Mouse (Mus musculus) macrophage (primary cell): ENCODE data around the gene Havcr2. TPM values are rescaled to one million over a fixed set of nuclear protein-coding genes. Genes with fewer than 3 reads are reported as not detected.
"Not testable (repeated sequence)": the region's sequence is repeated elsewhere in the genome, so short reads cannot be mapped to it uniquely, and the experiment has no call there.

Experiments used
- H3K27ac ChIP-seq: fragments of 350-480 bp; formaldehyde crosslinking; 2 replicates; pipeline ENCODE4 v1.9.0; 2021
- H3K36me3 ChIP-seq: fragments of 350-480 bp; formaldehyde crosslinking; 2 replicates; pipeline ENCODE4 v1.9.0; 2021; ENCODE audit errors: inconsistent target
- H3K4me3 ChIP-seq: fragments of 350-480 bp; formaldehyde crosslinking; 2 replicates; pipeline ENCODE4 v1.9.0; 2021; ENCODE audit errors: inconsistent target
- H3K79me2 ChIP-seq: fragments of 350-480 bp; formaldehyde crosslinking; 2 replicates; pipeline ENCODE4 v1.9.0; 2021; ENCODE audit errors: inconsistent target
- WGBS: methylation state at CpG from one replicate; pipeline ENCODE4 v1.1.7; 2026; ENCODE audit warnings: inconsistent platforms; ENCODE audit not compliant: missing documents; 5-methylcytosine and 5-hydroxymethylcytosine counted together
- polyA plus RNA-seq: library from polyadenylated mRNA; stranded (reverse); fragments of 250-400 nt; gene quantifications from 3 replicates; pipeline ENCODE4 v1.2.4, GENCODE M21; 2018; ENCODE audit warnings: inconsistent platforms
- total RNA-seq, 78 experiments: library from RNA; depleted of rRNA; stranded (reverse); fragments of 250-400 nt; gene quantifications; 1 replicate in 9 of 78; 2 replicates in 24 of 78; 3 replicates in 43 of 78; 4 replicates in 2 of 78; pipeline ENCODE4 v1.2.4; 2018; ENCODE audit warnings: inconsistent platforms in 56 of 78

The Havcr2 gene
- 10 to 100 TPM in 11 of 26 experiments, 1 to 10 TPM in 15; 1.9 to 22.9 (median 8.8) TPM for total RNA-seq (2018; cell fraction: chromatin; rRNA removed)
- 10 to 100 TPM; 17.1 to 35.2 (median 23.6) TPM for total RNA-seq (2018; cell fraction: cytosol; rRNA removed)
- total RNA-seq (2018; cell fraction: nucleus; rRNA removed): 10 to 100 TPM in 24 of 26 experiments, 1 to 10 TPM in 2; 4.4 to 61.1 (median 19.5) TPM
- 18.7 to 40.5 TPM (median 38.9 TPM) in 3 replicates for polyA plus RNA-seq

DNA sequence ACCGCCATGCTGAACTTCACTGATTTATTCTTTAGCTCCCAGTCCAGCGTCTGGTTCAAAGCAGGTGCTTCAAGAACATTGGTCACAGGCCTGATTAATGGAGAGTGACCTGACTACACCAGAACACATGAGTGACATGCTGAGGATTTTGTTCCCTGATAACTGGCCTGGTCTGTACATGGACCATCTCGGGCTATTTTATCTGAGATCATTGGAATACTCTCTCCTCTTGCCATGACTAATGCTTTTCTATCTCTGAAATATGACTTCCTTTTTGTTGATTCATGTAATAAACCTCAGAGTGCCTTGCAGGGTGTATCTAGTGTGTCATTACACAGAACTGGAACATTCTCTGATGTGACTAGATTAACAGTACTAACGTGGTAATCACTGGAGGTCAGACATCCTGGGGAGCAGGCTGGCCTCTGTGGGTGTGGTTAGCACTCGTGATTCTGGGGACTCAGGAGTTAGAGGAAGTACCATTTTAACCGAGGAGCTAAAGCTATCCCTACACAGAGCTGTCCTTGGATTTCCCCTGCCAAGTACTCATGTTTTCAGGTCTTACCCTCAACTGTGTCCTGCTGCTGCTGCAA lies at the start of gene Havcr2:
TSS of gene Havcr2 (plus strand) at position 483 of the 593 bp plus-strand sequence.
- Histone ChIP-seq H3K27ac (peak within 1 kb of the TSS; percentile 47), H3K36me3 (no peaks in the 10 kb centered on the region), H3K79me2 (peaks cover 38% of the 10 kb centered on the region), H3K4me3 (peak within 1 kb of the TSS; percentile 30)
- WGBS: 34% methylated on average over 6 of the region's 6 CpGs

- Histone ChIP-seq H3K79me2 (no peaks in the 10 kb centered on the region), H3K27ac (no peak overlapping the region), H3K4me3 (no peak overlapping the region), H3K36me3 (no peaks in the 10 kb centered on the region)
- WGBS: 94% methylated on average over 16 of the region's 16 CpGs
Measured at GRCm38 (mm10) chr11:46404986-46405385, 49.7 kb upstream of the Havcr2 start.

DNA sequence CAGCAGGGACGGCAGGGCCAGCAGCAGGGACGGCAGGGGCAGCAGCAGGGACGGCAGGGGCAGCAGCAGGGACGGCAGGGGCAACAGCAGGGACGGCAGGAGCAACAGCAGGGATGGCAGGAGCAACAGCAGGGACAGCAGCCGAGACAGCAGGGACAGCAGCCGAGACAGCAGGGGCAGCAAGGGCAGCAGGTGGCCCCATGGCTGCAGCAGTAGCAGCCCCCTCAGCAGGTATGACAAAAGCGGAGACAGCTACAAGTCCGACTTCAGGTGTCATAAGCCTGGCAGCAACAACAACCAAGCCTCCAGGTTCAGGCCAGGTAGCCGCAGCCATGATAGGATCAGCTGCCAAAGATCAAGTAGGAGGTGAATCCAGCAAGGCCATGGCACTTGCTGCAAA lies 48.0 kb upstream of the Havcr2 start:
- Histone ChIP-seq H3K79me2 (no peaks in the 10 kb centered on the region), H3K4me3 (no peak overlapping the region), H3K36me3 (no peaks in the 10 kb centered on the region), H3K27ac (no peak overlapping the region)
- WGBS: 89% methylated on average over 10 of the region's 10 CpGs

DNA sequence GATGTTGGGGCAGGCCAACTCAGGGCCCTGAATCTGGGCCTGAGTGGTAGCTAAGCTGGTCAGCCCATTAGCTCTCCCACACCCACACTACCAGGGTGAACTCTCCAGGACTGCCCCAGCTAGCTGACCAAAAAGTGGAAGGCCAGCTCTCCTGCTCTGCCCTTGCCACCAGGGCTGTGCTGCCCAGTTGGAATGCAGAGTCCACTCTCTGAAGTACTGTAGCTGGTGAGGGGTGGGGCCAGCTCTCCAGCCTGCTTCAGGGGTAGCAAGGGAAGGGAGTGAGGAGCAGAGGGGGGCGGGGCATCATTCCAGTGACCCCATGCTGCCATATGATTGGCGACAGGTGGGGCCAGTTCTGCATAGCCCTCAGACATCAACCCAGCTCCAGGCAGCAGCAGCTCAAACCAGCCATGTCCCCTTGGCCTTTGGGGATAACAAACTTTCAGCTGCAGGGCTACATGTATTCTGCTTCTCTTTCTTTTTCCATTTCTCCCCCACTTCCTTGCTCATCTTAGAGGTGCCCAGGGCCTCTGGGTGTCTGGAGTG lies 44.6 kb upstream of the Havcr2 start:
- H3K36me3 ChIP-seq: no peaks in the 10 kb centered on the region
- 91% methylated on average over 2 of the region's 2 CpGs for WGBS
- H3K27ac ChIP-seq: no peak overlapping the region
- no peaks in the 10 kb centered on the region for H3K79me2 ChIP-seq
- no peak overlapping the region for H3K4me3 ChIP-seq

DNA sequence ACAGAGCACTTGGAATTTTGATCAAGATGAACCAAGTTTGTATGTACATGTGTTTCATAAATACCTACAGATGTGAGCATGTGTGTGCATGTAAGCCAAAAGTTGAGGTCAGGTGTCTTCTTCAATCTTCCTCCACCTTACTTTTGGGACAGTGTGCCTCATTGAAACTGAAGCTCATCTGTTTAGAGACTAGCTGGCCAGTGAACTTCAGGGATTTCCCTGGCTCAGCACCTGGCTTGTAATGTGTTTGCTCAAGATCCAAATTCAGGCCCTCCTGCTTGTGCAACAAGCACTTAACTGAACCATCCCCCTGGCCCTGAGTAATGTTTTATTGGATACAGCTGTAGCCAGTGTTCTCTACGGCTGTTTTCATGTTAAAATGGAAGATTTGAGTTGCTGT lies 36.3 kb upstream of the Havcr2 start:
- H3K36me3 ChIP-seq: no peaks in the 10 kb centered on the region
- WGBS: 100% methylated on average over 1 of the region's 1 CpGs
- no peak overlapping the region for H3K27ac ChIP-seq
- no peak overlapping the region for H3K4me3 ChIP-seq
- no peaks in the 10 kb centered on the region for H3K79me2 ChIP-seq

DNA sequence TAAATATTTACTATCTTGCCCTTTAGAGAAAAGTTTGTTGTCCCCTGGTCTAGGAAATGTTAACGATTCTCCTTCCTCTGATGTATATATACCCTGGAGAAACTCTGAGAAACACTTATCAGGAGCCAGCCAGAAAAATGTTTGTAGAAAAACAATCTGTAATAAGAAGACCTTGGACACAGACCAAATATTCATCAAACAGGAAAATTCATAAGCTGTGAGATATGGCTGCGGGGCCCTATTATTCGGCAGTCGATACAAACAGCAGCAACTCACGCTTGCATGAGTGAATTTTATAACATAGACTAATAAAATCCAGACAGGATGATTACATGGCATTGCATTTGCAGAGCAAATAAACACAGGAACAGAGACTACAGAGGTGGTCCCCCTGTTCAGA lies 35.9 kb upstream of the Havcr2 start:
- H3K36me3 ChIP-seq: no peaks in the 10 kb centered on the region
- no peak overlapping the region for H3K27ac ChIP-seq
- H3K79me2 ChIP-seq: no peaks in the 10 kb centered on the region
- H3K4me3 ChIP-seq: no peak overlapping the region
- WGBS: 92% methylated on average over 5 of the region's 5 CpGs

DNA sequence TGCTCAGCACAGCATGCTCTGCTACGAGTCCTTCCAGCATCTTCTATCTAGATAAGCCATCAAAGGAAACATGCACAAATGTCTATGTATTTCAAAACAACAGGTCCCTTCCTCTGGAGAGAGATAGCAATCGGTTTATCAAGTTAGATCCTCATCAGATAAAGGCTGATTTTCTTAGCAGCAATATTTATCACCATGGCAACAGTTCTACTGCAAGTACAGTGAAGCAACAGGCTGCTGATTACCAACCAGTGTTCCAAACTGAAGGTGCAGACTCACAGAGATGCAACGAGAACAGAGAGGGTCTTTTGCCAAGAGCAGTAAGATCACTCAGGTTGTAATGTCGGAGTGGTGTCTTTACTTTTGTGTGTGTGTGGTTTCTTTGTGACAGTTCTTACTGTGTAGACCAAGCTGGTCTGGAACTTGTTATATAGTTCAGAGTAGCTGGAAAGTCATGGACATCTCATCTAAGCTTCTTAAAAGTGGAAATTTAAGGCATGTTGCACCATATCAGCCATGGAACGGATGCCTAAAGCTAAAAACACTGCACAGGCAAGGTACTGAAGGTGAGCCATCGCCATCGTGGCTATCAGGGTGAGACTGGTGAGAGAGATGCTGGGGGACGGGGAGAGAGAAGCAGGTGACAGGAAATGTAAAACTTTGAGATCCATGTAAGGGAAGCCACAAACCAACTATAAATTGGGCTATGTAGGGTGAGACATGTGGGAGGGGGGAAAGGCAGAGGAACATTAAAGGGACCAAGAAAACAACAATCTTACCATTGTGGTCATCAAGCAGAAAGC lies 33.4 kb upstream of the Havcr2 start:
- no peak overlapping the region for H3K27ac ChIP-seq
- 63% methylated on average over 8 of the region's 8 CpGs for WGBS
- no peak overlapping the region for H3K4me3 ChIP-seq
- no peaks in the 10 kb centered on the region for H3K36me3 ChIP-seq
- no peaks in the 10 kb centered on the region for H3K79me2 ChIP-seq

DNA sequence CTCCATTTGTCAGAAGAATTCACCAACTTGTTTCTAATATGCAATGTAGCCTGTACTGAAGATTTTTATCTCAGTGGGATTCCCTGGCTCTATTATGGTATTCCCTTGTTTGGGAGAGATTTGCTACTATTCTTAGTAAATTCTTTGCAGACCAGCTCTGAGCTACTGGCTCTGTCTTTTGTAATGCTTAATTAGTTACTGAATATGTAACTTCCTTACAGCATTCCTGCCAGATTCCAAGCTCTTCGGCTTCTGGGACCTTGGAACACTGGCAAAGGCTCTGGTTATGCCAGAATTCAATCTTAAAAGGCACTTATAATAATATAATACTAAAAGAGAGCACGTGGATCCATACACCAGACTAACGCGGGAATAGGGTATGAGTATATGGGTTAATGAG lies 26.6 kb upstream of the Havcr2 start:
- H3K4me3 ChIP-seq: not testable (repeated sequence)

GRCm38 (mm10) chr11:46430123-46430522 lies 24.6 kb upstream of the Havcr2 start:
- H3K27ac ChIP-seq: no peak overlapping the region
- 94% methylated on average over 2 of the region's 2 CpGs for WGBS
- H3K79me2 ChIP-seq: no peaks in the 10 kb centered on the region
- no peak overlapping the region for H3K4me3 ChIP-seq
- no peaks in the 10 kb centered on the region for H3K36me3 ChIP-seq

More for the DNA sequence above, 26.6 kb upstream of the Havcr2 start:
- H3K36me3 ChIP-seq, H3K27ac ChIP-seq, H3K79me2 ChIP-seq: not testable (repeated sequence)
- 96% methylated on average over 4 of the region's 4 CpGs for WGBS

DNA sequence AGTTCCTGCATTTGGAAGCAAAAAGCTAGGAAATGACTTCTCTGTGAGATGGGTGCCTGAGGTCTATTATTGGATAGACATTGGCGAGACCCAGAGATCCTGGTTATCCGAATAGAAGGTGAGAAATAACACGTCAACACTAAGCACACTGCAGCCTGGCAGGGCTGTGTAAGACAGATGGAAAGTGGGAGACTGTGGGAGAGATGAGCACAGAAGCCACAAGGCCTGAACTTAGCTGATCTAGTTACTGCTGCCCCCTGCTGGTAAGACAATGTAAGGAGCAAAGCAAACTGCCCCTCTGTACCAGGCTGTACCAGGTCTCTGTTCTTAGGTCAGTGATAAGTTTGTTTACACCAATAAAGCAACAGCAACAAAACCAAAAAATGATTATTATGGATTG lies 23.6 kb upstream of the Havcr2 start:
- Histone ChIP-seq H3K79me2 (no peaks in the 10 kb centered on the region), H3K4me3 (no peak overlapping the region), H3K36me3 (no peaks in the 10 kb centered on the region), H3K27ac (no peak overlapping the region)
- WGBS: 49% methylated on average over 3 of the region's 3 CpGs

GRCm38 (mm10) chr11:46435363-46435762 lies 19.4 kb upstream of the Havcr2 start:
- Histone ChIP-seq H3K27ac (no peak overlapping the region), H3K36me3 (0 out of 2 replicates have a peak, but pooled peaks cover 4% of the 10 kb centered on the region), H3K79me2 (peaks cover 34% of the 10 kb centered on the region), H3K4me3 (no peak overlapping the region)

GRCm38 (mm10) chr11:46436760-46437458 lies 17.8 kb upstream of the Havcr2 start, which contains the start of gene Med7:
Med7 (plus strand) TSS chr11:46436925.
- 1% methylated on average over 53 of the region's 59 CpGs for WGBS
- peaks cover 49% of the 10 kb centered on the region for H3K79me2 ChIP-seq
- H3K4me3 ChIP-seq: peak within 1 kb of the TSS; percentile 95
- H3K36me3 ChIP-seq: 0 out of 2 replicates have a peak, but pooled peaks cover 11% of the 10 kb centered on the region
- peak within 1 kb of the TSS; percentile 73 for H3K27ac ChIP-seq

- Histone ChIP-seq H3K36me3 (peaks cover 16% of the 10 kb centered on the region; the same call in 1 of the 2 replicates), H3K4me3 (peak overlapping the region; percentile 95), H3K27ac (peak overlapping the region; percentile 73), H3K79me2 (peaks cover 53% of the 10 kb centered on the region)
- 2% methylated on average over 23 of the region's 23 CpGs for WGBS
Measured at GRCm38 (mm10) chr11:46437459-46438000, 17.2 kb upstream of the Havcr2 start.

DNA sequence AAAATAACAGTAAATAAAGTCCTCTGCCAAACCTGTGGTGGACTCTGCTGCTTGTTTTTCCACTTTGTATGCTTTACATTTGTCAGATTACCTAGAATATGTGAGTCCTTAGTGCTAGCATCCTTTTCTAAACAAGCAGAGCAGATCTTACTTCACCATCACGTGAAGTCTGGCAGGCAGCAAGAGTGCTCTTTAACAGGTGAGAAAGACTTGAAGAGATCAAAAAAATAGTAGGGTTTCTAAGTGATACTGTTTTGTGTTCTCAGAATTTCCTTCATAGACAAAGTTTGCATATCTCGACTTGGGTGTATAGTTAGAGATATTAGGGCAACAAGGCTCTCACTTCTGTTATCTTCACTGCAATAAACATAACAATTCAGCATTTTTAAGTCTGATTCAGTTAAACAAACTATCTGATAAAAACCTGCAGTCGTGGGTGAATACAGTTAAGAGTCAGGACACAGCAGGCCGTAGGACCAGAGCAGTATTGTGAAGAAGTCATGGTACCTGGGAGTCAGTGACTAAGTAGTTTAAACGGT lies 15.7 kb upstream of the Havcr2 start:
- peaks cover 56% of the 10 kb centered on the region for H3K79me2 ChIP-seq
- H3K4me3 ChIP-seq: no peak overlapping the region
- H3K27ac ChIP-seq: no peak overlapping the region
- WGBS: 77% methylated on average over 5 of the region's 5 CpGs
- H3K36me3 ChIP-seq: peaks cover 16% of the 10 kb centered on the region; the same call in 1 of the 2 replicates
